Mouse (Mus musculus) forebrain, embryonic 14.5 days (tissue): ENCODE data around the gene Edaradd. TPM values are rescaled to one million over a fixed set of nuclear protein-coding genes. Genes with fewer than 3 reads are reported as not detected.

Experiments used
- ATAC-seq: fragments of 200-750 bp; cut with Nextera tagmentation; 2 replicates; pipeline ENCODE4 v1.8.0; 2017; ENCODE audit warnings: mild to moderate bottlenecking, moderate library complexity
- DNase-seq: peaks from one replicate; pipeline ENCODE4 v3.0.0-alpha.2; 2015; ENCODE audit warnings: low spot score
- H3K27ac ChIP-seq: fragments of 300-500 bp; sonication (generic); 2 replicates; pipeline ENCODE4 v1.5.1; 2014; ENCODE audit warnings: low read depth, mild to moderate bottlenecking, control low read depth, low read length, moderate library complexity
- H3K27me3 ChIP-seq: fragments of 300-500 bp; sonication (generic); replicated peaks from 2 replicates; pipeline ENCODE4 v1.6.1; 2014; ENCODE audit warnings: low read length, control low read depth, mixed read lengths; ENCODE audit not compliant: control insufficient read depth, insufficient read depth
- H3K36me3 ChIP-seq: fragments of 300-500 bp; sonication (generic); 2 replicates; pipeline ENCODE4 v1.6.1; 2014; ENCODE audit warnings: low read length, control low read depth; ENCODE audit not compliant: control insufficient read depth, insufficient read depth
- H3K4me1 ChIP-seq: fragments of 300-500 bp; sonication (generic); 2 replicates; pipeline ENCODE4 v1.6.1; 2014; ENCODE audit warnings: antibody characterized with exemption, low read length, control low read depth; ENCODE audit not compliant: control insufficient read depth, insufficient read depth
- H3K4me2 ChIP-seq: fragments of 300-500 bp; sonication (generic); 2 replicates; pipeline ENCODE4 v1.6.1; 2014; ENCODE audit warnings: mild to moderate bottlenecking, control low read depth, low read length
- H3K4me3 ChIP-seq: fragments of 300-500 bp; sonication (generic); 2 replicates; pipeline ENCODE4 v1.5.1; 2014; ENCODE audit warnings: low read depth, low read length, control low read depth
- H3K9ac ChIP-seq: fragments of 300-500 bp; sonication (generic); 2 replicates; pipeline ENCODE4 v1.6.1; 2014; ENCODE audit warnings: mild to moderate bottlenecking, low read length, control low read depth, moderate library complexity
- H3K9me3 ChIP-seq: fragments of 300-500 bp; sonication (generic); replicated peaks from 2 replicates; pipeline ENCODE4 v1.6.1; 2016; ENCODE audit warnings: low read length, control low read depth, mixed read lengths; ENCODE audit not compliant: control insufficient read depth
- WGBS: fragments of 180-500 bp; shearing (Covaris S2); extraction: QIAGEN DNeasy Blood & Tissue Kit; methylation state at CpG from one replicate; pipeline ENCODE4 v1.1.7; 2014; 5-methylcytosine and 5-hydroxymethylcytosine counted together
- polyA plus RNA-seq: library from polyadenylated mRNA; unstranded; fragments of >200 nt; fragmentation: Nextera tagmentation; extraction: Ambion mirVana; gene quantifications from 2 replicates; pipeline ENCODE4 v1.2.1, GENCODE M21; 2014

The Edaradd gene
- polyA plus RNA-seq, 1 experiment from 2014 or later, result 1.0 TPM

GRCm38 (mm10) chr13:12559044-12559443, 38.8 kb upstream of the Edaradd start:
- ATAC-seq (no peak), DNase-seq (no peak)
- H3K4me3 ChIP-seq, result no peak overlapping the region
- H3K36me3 ChIP-seq, result no peaks in the 10 kb centered on the region
- H3K9ac ChIP-seq, result no peak overlapping the region
- H3K4me1 ChIP-seq, result no peaks in the 10 kb centered on the region
- WGBS, result 53% methylated on average over 3 of the region's 3 CpGs
- no peak overlapping the region for H3K4me2 ChIP-seq
- no peaks in the 10 kb centered on the region for H3K9me3 ChIP-seq
- no peaks in the 10 kb centered on the region for H3K27me3 ChIP-seq
- no peak overlapping the region for H3K27ac ChIP-seq

- no peak for ATAC-seq
- H3K36me3 ChIP-seq, result no peaks in the 10 kb centered on the region
- H3K27me3 ChIP-seq, result 0 out of 2 replicates have a peak, but pooled peaks cover 3% of the 10 kb centered on the region
- H3K4me1 ChIP-seq, result no peaks in the 10 kb centered on the region
- no peak for DNase-seq
- no peak overlapping the region for H3K9ac ChIP-seq
- no peak overlapping the region for H3K4me2 ChIP-seq
- no peak overlapping the region for H3K4me3 ChIP-seq
- H3K27ac ChIP-seq, result no peak overlapping the region
- no peaks in the 10 kb centered on the region for H3K9me3 ChIP-seq
- WGBS, result 63% methylated on average over 4 of the region's 4 CpGs
These were observed 34.0 kb upstream of the Edaradd start for GRCm38 (mm10) chr13:12554211-12554610.

- Histone ChIP-seq H3K4me2 (no peak overlapping the region), H3K4me1 (peaks cover 8% of the 10 kb centered on the region), H3K27me3 (no peaks in the 10 kb centered on the region; the same call in 1 of the 2 replicates), H3K27ac (no peak overlapping the region), H3K9ac (no peak overlapping the region), H3K9me3 (no peaks in the 10 kb centered on the region), H3K4me3 (no peak overlapping the region), H3K36me3 (no peaks in the 10 kb centered on the region)
- no peak for DNase-seq
- no peak for ATAC-seq
- 79% methylated on average over 8 of the region's 8 CpGs for WGBS
These were observed 23.8 kb upstream of the Edaradd start for GRCm38 (mm10) chr13:12543880-12544568.

DNA sequence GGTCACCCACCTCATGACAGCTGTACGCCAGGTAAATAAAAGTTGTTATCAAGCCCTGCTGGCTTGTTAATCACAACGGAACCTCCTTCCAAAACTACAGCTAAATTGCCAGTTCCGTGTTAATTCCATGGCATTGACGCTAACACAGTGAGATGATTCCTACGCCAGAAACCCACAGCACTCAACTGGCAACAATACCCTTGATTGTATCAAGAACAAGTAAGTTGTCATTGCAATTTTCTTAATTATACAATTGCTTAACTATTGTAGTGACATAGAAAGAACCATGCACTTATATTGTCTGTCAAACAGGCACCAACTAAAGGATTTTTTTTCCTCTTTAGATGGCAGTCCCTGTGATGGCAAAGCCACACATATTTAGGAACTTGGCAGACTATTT, 23.0 kb upstream of the Edaradd start:
- ATAC-seq, result peak; percentile 37
- Histone ChIP-seq H3K4me1 (peaks cover 8% of the 10 kb centered on the region), H3K4me3 (no peak overlapping the region), H3K9ac (no peak overlapping the region), H3K27ac (no peak overlapping the region), H3K36me3 (no peaks in the 10 kb centered on the region), H3K4me2 (no peak overlapping the region), H3K27me3 (no peaks in the 10 kb centered on the region; the same call in 1 of the 2 replicates), H3K9me3 (no peaks in the 10 kb centered on the region)
- DNase-seq, result peak; percentile 61
- 63% methylated on average over 5 of the region's 5 CpGs for WGBS

GRCm38 (mm10) chr13:12542006-12542981, 22.1 kb upstream of the Edaradd start:
- H3K27me3 ChIP-seq, result no peaks in the 10 kb centered on the region; the same call in 1 of the 2 replicates
- H3K4me3 ChIP-seq, result no peak overlapping the region
- H3K9ac ChIP-seq, result no peak overlapping the region
- H3K27ac ChIP-seq, result no peak overlapping the region
- DNase-seq (peak; percentile 33), ATAC-seq (peak; percentile 56)
- H3K9me3 ChIP-seq, result no peaks in the 10 kb centered on the region
- peaks cover 8% of the 10 kb centered on the region for H3K4me1 ChIP-seq
- 10% methylated on average over 23 of the region's 23 CpGs for WGBS
- H3K36me3 ChIP-seq, result no peaks in the 10 kb centered on the region
- peak overlapping the region; percentile 20 for H3K4me2 ChIP-seq

DNA sequence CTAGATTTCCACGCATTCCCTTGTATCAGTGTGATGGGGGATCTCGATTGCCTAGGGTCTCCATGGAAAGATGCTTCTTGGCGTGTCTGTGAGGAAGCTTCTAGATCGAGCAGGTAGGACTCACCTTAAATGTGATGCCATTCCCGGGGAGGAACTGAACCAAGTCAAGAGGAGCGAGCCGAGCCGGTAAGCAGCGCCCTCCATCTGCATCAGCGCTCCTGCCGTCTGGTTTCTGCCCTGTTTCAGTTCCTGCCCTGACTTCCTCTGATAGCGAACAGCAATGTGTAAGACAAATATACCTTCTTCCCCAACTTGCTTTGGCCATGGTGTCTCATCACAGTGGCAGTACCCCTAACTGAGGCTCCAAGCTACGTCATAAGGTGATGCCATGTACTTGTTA, 19.9 kb upstream of the Edaradd start:
- H3K4me3 ChIP-seq, result no peak overlapping the region
- H3K36me3 ChIP-seq, result no peaks in the 10 kb centered on the region
- no peak overlapping the region for H3K9ac ChIP-seq
- DNase-seq, result no peak
- H3K9me3 ChIP-seq, result no peaks in the 10 kb centered on the region
- no peaks in the 10 kb centered on the region; the same call in 1 of the 2 replicates for H3K27me3 ChIP-seq
- peak overlapping the region; percentile 29 for H3K4me2 ChIP-seq
- peaks cover 8% of the 10 kb centered on the region for H3K4me1 ChIP-seq
- H3K27ac ChIP-seq, result peak overlapping the region; percentile 33; the same call in 1 of the 2 replicates
- WGBS, result 53% methylated on average over 13 of the region's 13 CpGs
- no peak for ATAC-seq

DNA sequence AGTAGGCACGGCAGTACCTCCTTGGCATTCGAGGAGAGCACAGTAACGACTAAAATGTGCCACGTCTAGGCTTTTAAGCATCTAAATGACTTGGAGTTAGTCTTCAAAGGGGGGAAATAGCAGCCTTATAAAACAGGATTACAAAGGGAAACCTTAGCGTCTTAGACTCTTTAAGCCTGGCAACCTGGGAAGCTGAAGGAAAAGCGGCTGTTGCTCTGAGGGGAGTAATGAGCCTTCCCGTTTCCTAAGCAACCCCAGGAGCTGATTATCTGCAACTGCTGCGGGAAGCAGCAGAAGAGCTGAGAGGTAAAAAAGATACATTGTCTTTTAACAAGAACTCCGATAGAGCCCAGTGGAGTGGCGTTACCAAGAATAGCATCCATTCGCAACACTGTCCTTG, 19.5 kb upstream of the Edaradd start:
- Histone ChIP-seq H3K4me3 (no peak overlapping the region), H3K9me3 (no peaks in the 10 kb centered on the region), H3K4me1 (peaks cover 8% of the 10 kb centered on the region), H3K36me3 (no peaks in the 10 kb centered on the region), H3K27ac (peak overlapping the region; percentile 33; the same call in 1 of the 2 replicates), H3K9ac (no peak overlapping the region), H3K27me3 (no peaks in the 10 kb centered on the region; the same call in 1 of the 2 replicates), H3K4me2 (peak overlapping the region; percentile 29)
- ATAC-seq (peak; percentile 47; the same call in 1 of the 2 replicates), DNase-seq (peak; percentile 71)
- 7% methylated on average over 11 of the region's 11 CpGs for WGBS

GRCm38 (mm10) chr13:12537971-12538370, 17.7 kb upstream of the Edaradd start:
- 74% methylated on average over 6 of the region's 6 CpGs for WGBS
- no peak overlapping the region for H3K4me3 ChIP-seq
- no peaks in the 10 kb centered on the region; the same call in 1 of the 2 replicates for H3K27me3 ChIP-seq
- no peaks in the 10 kb centered on the region for H3K36me3 ChIP-seq
- H3K9me3 ChIP-seq, result no peaks in the 10 kb centered on the region
- H3K9ac ChIP-seq, result no peak overlapping the region
- no peak overlapping the region for H3K27ac ChIP-seq
- H3K4me2 ChIP-seq, result no peak overlapping the region
- H3K4me1 ChIP-seq, result peaks cover 8% of the 10 kb centered on the region
- no peak for ATAC-seq
- DNase-seq, result no peak
